Mouse (Mus musculus) forebrain, embryonic 13.5 days (tissue): ENCODE results near the gene Cd70. TPM values are rescaled to one million over a fixed set of nuclear protein-coding genes. Genes with fewer than 3 reads are reported as not detected.
A peak's percentile ranks its signal among the peaks of the same experiment; 100 is the strongest.
"Not testable (repeated sequence)": the region's sequence is repeated elsewhere in the genome, so short reads cannot be mapped to it uniquely, and the experiment has no call there.

Experiments used
- ATAC-seq: fragments of 200-750 bp; cut with Nextera tagmentation; 2 replicates; pipeline ENCODE4 v1.8.0; 2017
- H3K27ac ChIP-seq: fragments of 300-500 bp; sonication (generic); 2 replicates; pipeline ENCODE4 v1.5.1; 2015; ENCODE audit warnings: inconsistent platforms, mild to moderate bottlenecking, moderate library complexity
- H3K27me3 ChIP-seq: fragments of 300-500 bp; sonication (generic); 2 replicates; pipeline ENCODE4 v1.6.1; 2015; ENCODE audit warnings: mild to moderate bottlenecking, inconsistent platforms
- H3K36me3 ChIP-seq: fragments of 300-500 bp; sonication (generic); 2 replicates; pipeline ENCODE4 v1.6.1; 2015; ENCODE audit warnings: mild to moderate bottlenecking, inconsistent platforms; ENCODE audit not compliant: poor library complexity, severe bottlenecking
- H3K4me1 ChIP-seq: fragments of 300-500 bp; sonication (generic); 2 replicates; pipeline ENCODE4 v1.6.1; 2015; ENCODE audit warnings: inconsistent platforms
- H3K4me2 ChIP-seq: fragments of 300-500 bp; sonication (generic); 2 replicates; pipeline ENCODE4 v1.6.1; 2015; ENCODE audit warnings: inconsistent platforms, mild to moderate bottlenecking, moderate library complexity
- H3K4me3 ChIP-seq: fragments of 300-500 bp; sonication (generic); 2 replicates; pipeline ENCODE4 v1.5.1; 2015; ENCODE audit warnings: mild to moderate bottlenecking, inconsistent platforms
- H3K9ac ChIP-seq: fragments of 300-500 bp; sonication (generic); 2 replicates; pipeline ENCODE4 v1.6.1; 2015; ENCODE audit warnings: mild to moderate bottlenecking, inconsistent platforms
- H3K9me3 ChIP-seq: fragments of 300-500 bp; sonication (generic); replicated peaks from 2 replicates; pipeline ENCODE4 v1.6.1; 2016; ENCODE audit warnings: inconsistent platforms
- WGBS: fragments of 180-500 bp; shearing (Covaris S2); methylation state at CpG from one replicate; pipeline ENCODE4 v1.1.7; 2015; 5-methylcytosine and 5-hydroxymethylcytosine counted together
- polyA plus RNA-seq: library from polyadenylated mRNA; unstranded; fragments of >200 nt; fragmentation: Nextera tagmentation; extraction: Ambion mirVana; gene quantifications from 2 replicates; pipeline ENCODE4 v1.2.1, GENCODE M21; 2015

Gene Cd70
- polyA plus RNA-seq, 1 experiment from 2014 or later: not detected

- no peak overlapping the region for H3K4me3 ChIP-seq
- no peaks in the 10 kb centered on the region for H3K27me3 ChIP-seq
- H3K9ac ChIP-seq: no peak overlapping the region
- H3K27ac ChIP-seq: no peak overlapping the region
- no peaks in the 10 kb centered on the region for H3K36me3 ChIP-seq
- no peaks in the 10 kb centered on the region for H3K4me1 ChIP-seq
- H3K4me2 ChIP-seq: no peak overlapping the region
- WGBS: 58% methylated on average over 5 of the region's 5 CpGs
- ATAC-seq: no peak
- no peaks in the 10 kb centered on the region for H3K9me3 ChIP-seq
Measured at GRCm38 (mm10) chr17:57170616-57171260, 21.2 kb upstream of the Cd70 start.

DNA sequence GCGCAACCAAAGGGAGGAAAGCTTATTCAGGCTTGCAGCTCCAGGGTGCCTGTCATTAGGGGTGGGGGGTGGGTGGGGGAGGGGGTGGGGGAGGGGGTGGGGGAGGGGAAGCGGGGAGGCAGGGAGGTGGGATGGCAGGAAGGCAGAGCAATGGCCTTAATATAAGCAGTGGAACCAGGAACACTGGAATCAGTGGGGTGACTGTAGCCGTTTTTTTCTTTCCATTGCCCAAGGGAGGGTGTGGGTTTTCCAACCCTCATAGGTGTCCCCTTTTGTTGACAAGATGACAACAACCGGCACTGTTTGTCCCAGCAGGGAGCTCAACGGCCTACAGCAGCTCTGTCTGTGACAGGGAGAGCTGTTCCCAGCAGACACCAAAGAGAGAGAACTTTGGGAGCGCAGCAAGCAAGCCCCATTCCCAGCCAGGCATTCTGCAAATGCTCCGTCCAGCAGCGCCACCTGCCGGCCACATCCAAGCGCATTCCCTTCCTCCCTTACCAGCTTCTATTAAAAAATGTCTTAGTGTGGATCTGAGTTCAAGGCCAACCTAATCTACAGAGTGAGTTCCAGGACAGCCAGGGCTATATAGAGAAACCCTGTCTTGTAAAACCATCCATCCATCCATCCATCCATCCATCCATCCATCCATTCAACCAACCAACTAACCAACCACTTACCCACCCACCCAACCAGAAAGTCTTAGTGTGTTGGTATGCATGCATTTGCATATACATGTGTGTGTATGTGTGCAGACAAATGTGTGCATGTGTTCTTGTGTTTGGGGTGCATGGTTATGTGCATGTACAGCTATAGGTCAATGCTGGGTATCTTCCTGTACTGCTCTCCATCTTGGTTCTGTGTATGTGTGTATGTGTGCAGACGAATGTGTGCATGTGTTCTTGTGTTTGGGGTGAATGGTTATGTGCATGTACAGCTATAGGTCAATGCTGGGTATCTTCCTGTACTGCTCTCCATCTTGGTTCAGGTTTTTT lies 17.5 kb upstream of the Cd70 start:
- Histone ChIP-seq H3K4me1 (no peaks in the 10 kb centered on the region), H3K27me3 (no peaks in the 10 kb centered on the region), H3K9me3 (no peaks in the 10 kb centered on the region), H3K9ac (no peak overlapping the region), H3K4me2 (peak overlapping the region; percentile 34), H3K4me3 (no peak overlapping the region), H3K36me3 (no peaks in the 10 kb centered on the region), H3K27ac (no peak overlapping the region)
- WGBS: 9% methylated on average over 11 of the region's 11 CpGs
- ATAC-seq: peak; percentile 89

GRCm38 (mm10) chr17:57153787-57154186 lies 4.2 kb upstream of the Cd70 start:
- ATAC-seq: no peak
- Histone ChIP-seq H3K4me1 (peaks cover 4% of the 10 kb centered on the region), H3K9ac (no peak overlapping the region), H3K4me3 (no peak overlapping the region), H3K36me3 (no peaks in the 10 kb centered on the region), H3K27me3 (peaks cover 23% of the 10 kb centered on the region), H3K9me3 (no peaks in the 10 kb centered on the region; the same call in 1 of the 2 replicates), H3K4me2 (no peak overlapping the region), H3K27ac (no peak overlapping the region)
- 87% methylated on average over 4 of the region's 4 CpGs for WGBS

DNA sequence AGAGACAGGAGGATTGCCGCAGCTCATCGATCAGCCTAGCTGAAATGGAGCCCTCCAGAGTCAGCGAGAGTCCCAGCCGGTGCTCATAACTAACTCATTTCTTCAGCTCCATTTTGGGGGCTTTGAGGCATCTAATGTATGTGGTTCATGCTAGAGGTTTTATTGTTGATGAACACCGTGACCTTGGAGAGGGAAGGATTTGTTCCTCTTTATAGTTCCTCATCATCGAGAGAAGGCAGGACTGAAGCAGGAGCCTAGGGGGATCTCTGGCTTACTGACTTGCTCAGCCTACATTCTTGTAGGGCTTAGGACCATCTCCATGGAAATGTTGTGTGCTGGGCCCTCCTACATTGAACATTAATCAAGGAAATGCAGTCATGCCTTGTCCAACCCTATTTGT lies 3.4 kb upstream of the Cd70 start:
- H3K9ac ChIP-seq: no peak overlapping the region
- ATAC-seq: no peak
- whole genome bisulfite sequencing: 90% methylated on average over 6 of the region's 6 CpGs

DNA sequence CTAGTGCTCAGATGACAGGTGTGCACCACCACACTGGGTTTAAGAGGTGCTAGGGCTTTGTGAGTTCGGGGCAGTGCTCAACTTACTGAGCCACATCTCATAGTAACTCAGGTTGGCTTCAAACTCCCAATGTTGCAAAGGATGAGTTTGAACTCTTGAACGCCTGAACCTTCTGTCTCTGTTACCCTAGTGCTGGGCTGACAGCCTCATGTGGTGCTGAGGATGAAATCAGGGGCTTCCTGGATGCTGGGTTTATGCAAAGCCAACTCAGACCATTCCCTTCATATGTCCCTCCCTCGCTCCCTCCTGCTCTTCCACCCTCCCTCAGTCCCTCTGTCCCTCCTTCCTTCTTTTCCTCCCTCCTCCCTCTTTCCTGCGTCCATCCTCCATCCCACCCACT lies 1.2 kb downstream of the Cd70 start:
- Histone ChIP-seq H3K9ac (no peak overlapping the region), H3K4me1 (peaks cover 4% of the 10 kb centered on the region), H3K27ac (no peak overlapping the region), H3K9me3 (no peaks in the 10 kb centered on the region; the same call in 1 of the 2 replicates), H3K4me2 (no peak overlapping the region), H3K36me3 (no peaks in the 10 kb centered on the region), H3K27me3 (peaks cover 47% of the 10 kb centered on the region), H3K4me3 (no peak overlapping the region)
- WGBS: 63% methylated on average over 4 of the region's 4 CpGs
- ATAC-seq: no peak

More for the DNA sequence above, 3.4 kb upstream of the Cd70 start:
- no peaks in the 10 kb centered on the region; the same call in 1 of the 2 replicates for H3K9me3 ChIP-seq
- H3K27ac ChIP-seq: no peak overlapping the region
- H3K4me2 ChIP-seq: no peak overlapping the region
- peaks cover 4% of the 10 kb centered on the region for H3K4me1 ChIP-seq
- no peak overlapping the region for H3K4me3 ChIP-seq
- H3K27me3 ChIP-seq: peaks cover 31% of the 10 kb centered on the region
- H3K36me3 ChIP-seq: no peaks in the 10 kb centered on the region

DNA sequence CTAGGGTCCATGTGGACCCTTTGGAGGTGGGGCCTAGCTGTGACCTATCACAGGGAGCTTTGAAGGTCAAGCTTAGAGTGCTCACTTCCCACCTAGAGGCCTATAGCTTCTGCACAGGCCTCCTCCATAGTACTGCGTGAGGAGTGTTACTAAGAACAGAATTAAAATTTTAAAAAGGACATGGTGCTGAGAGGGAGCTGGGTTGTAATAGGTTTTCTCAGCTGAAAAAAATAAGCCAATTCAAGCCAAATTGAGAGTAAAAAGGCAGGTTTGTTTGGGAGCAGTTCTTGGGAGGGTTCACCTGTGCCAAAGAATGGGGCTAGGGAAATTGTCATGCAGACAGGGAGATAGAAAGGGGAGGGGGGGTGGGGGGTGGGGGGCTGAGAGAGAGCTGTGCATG lies 4.5 kb downstream of the Cd70 start:
- H3K4me2 ChIP-seq: no peak overlapping the region
- H3K36me3 ChIP-seq: no peaks in the 10 kb centered on the region
- 62% methylated on average over 1 of the region's 1 CpGs for WGBS
- no peak overlapping the region for H3K4me3 ChIP-seq
- peaks cover 37% of the 10 kb centered on the region for H3K27me3 ChIP-seq
- H3K4me1 ChIP-seq: peaks cover 4% of the 10 kb centered on the region
- H3K9ac ChIP-seq: no peak overlapping the region
- no peak for ATAC-seq
- H3K27ac ChIP-seq: no peak overlapping the region
- no peaks in the 10 kb centered on the region for H3K9me3 ChIP-seq

DNA sequence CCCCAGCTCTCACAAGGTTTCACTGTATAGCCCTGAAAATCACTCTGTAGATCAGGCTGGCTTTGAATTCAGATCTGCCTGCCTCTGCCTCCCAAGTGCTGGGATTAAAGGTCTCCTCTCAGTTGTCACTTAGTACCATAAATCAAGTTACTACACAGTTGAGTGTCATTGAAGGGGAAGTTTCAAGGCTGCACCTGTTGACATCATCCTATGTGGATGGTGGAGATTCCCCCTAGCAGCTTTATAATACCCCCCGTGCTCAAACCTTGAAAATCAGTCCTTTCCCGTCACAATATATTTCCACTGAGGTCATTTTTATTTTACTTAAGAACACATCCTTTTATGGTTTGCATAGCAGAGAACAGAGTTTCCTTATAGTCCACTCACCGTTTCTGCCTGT lies 5.9 kb downstream of the Cd70 start:
- ATAC-seq: no peak

DNA sequence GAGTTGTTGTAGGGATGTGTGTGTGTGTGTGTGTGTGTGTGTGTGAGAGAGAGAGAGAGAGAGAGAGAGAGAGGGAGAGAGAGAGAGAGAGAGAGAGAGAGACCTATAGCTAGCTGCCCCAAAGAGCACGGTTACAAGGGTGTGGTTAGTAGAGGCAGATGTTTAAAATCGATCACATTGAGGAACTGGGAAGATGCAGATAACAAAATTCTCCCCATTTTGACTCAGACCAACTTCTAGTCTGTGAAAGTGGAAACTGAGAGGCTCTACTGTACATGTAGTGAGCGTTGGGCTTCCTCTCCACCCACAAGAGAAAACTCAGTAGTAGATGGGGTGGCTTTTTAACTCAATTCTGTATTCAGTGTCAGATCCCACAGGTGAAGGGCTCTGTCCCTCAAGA lies 9.9 kb downstream of the Cd70 start:
- no peak overlapping the region for H3K27ac ChIP-seq
- H3K9ac ChIP-seq: no peak overlapping the region
- H3K27me3 ChIP-seq: no peaks in the 10 kb centered on the region
- WGBS: 91% methylated on average over 3 of the region's 3 CpGs
- no peaks in the 10 kb centered on the region for H3K36me3 ChIP-seq
- H3K4me1 ChIP-seq: no peaks in the 10 kb centered on the region
- H3K4me3 ChIP-seq: no peak overlapping the region
- H3K4me2 ChIP-seq: no peak overlapping the region
- no peaks in the 10 kb centered on the region for H3K9me3 ChIP-seq
- ATAC-seq: no peak

More for the DNA sequence above, 5.9 kb downstream of the Cd70 start:
- Histone ChIP-seq H3K27ac (no peak overlapping the region), H3K27me3 (peaks cover 23% of the 10 kb centered on the region), H3K9me3 (no peaks in the 10 kb centered on the region), H3K4me2 (no peak overlapping the region), H3K9ac (no peak overlapping the region), H3K4me3 (no peak overlapping the region), H3K36me3 (no peaks in the 10 kb centered on the region), H3K4me1 (no peaks in the 10 kb centered on the region)
- WGBS: 89% methylated on average over 3 of the region's 3 CpGs

GRCm38 (mm10) chr17:57138676-57139075 lies 10.9 kb downstream of the Cd70 start:
- no peak for ATAC-seq
- no peak overlapping the region for H3K4me3 ChIP-seq
- WGBS: 89% methylated on average over 4 of the region's 4 CpGs
- no peak overlapping the region for H3K27ac ChIP-seq
- H3K9me3 ChIP-seq: no peaks in the 10 kb centered on the region
- no peaks in the 10 kb centered on the region for H3K27me3 ChIP-seq
- no peaks in the 10 kb centered on the region for H3K36me3 ChIP-seq
- H3K4me2 ChIP-seq: no peak overlapping the region
- H3K4me1 ChIP-seq: no peaks in the 10 kb centered on the region
- no peak overlapping the region for H3K9ac ChIP-seq

- Histone ChIP-seq H3K4me1 (no peaks in the 10 kb centered on the region), H3K4me2 (no peak overlapping the region), H3K9ac (no peak overlapping the region), H3K4me3 (no peak overlapping the region), H3K27ac (no peak overlapping the region), H3K27me3 (no peaks in the 10 kb centered on the region), H3K36me3 (no peaks in the 10 kb centered on the region), H3K9me3 (no peaks in the 10 kb centered on the region)
- 82% methylated on average over 3 of the region's 3 CpGs for WGBS
- ATAC-seq: no peak
Measured at GRCm38 (mm10) chr17:57135635-57136034, 13.9 kb downstream of the Cd70 start.

DNA sequence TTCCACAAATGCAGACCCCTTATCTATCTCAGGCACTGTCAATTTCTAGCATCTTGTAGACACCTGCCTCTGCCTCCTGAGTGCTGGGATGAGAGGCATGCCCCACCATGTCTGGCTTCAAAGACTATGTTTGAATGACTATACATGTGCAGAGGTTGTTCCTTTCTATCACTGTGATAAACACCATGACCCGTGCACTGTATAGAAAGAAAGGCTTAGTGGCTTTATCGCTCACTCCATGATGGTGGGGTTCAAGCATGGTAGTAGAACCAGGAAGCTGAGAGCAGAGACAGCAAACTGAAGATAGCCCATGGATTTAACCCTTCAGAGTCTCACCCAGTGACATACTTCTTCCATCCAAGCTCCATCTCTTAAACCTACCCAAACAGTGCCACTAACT lies 14.9 kb downstream of the Cd70 start:
- Histone ChIP-seq H3K27ac (no peak overlapping the region), H3K9me3 (no peaks in the 10 kb centered on the region), H3K9ac (no peak overlapping the region), H3K36me3 (no peaks in the 10 kb centered on the region), H3K4me3 (no peak overlapping the region), H3K4me1 (no peaks in the 10 kb centered on the region), H3K4me2 (no peak overlapping the region), H3K27me3 (no peaks in the 10 kb centered on the region)
- no peak for ATAC-seq
- WGBS: 85% methylated on average over 2 of the region's 2 CpGs

- H3K4me3 ChIP-seq, H3K4me2 ChIP-seq, H3K4me1 ChIP-seq, H3K9me3 ChIP-seq, H3K36me3 ChIP-seq, H3K9ac ChIP-seq, ATAC-seq, H3K27ac ChIP-seq, H3K27me3 ChIP-seq: not testable (repeated sequence)
- WGBS: 29% methylated on average over 3 of the region's 3 CpGs
Measured at GRCm38 (mm10) chr17:57134021-57134420, 15.6 kb downstream of the Cd70 start.
